In the genomic region with DNA sequence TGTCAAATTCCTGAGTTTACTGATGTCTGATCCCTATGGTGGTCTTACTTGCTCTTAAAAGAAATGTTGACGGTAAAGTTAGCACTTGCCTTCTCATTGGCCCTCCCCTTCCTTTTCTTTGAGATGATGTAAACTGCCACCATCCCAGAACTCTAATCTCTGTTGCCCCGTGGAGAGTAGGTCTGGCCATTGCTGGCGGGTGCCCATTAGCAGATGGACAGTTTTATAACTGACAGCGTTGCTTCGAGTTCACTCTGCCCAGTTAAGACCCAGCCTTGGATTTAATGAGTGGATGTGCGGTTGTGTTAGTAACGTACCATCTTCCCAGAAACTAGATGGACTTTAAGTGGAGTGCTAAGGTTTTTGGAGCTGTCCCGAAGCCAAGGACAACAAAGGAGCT, we compare ENCODE assay signal across 29 mouse cellular contexts.
"Had no signal": no experiment of that assay in that cellular context is flagged by ENCODE, and none has a peak within 500 bp of the region (broad histone marks: within the 10 kb centered on the region; RNA-seq: fewer than 3 reads in every experiment).

No protein-coding gene starts in this region.

- H3K27me3 ChIP-seq: heart, embryonic 13.5 days; heart, embryonic 15.5 days; hindbrain, embryonic 12.5 days; intestine, embryonic 15.5 days; liver, embryonic 13.5 days; liver, embryonic 15.5 days had no signal

- H3K27ac ChIP-seq: gastrocnemius, adult 2 months; heart, adult 2 months; heart, embryonic 13.5 days; heart, embryonic 15.5 days; hindbrain, embryonic 10.5 days; hindbrain, embryonic 12.5 days; hindbrain, embryonic 14.5 days; intestine, embryonic 15.5 days; layer of hippocampus, adult 2 months; left cerebral cortex, adult 2 months; limb, embryonic 10.5 days; limb, embryonic 12.5 days; liver, embryonic 13.5 days; liver, embryonic 15.5 days had no signal

- DNase-seq: gastrocnemius, adult 2 months; gastrocnemius, postnatal 10 days; gastrocnemius, postnatal 25 days; heart, adult 2 months; heart, postnatal 14 days; heart, postnatal 36 days; kidney, adult 18-20 months; kidney, adult 8-10 months; kidney, postnatal 10 days; kidney, postnatal 25 days; kidney, postnatal 4 days; liver; liver, embryonic 13.5 days had no signal

- H3K4me3 ChIP-seq: gastrocnemius, adult 2 months; heart, adult 2 months; heart, embryonic 13.5 days; heart, embryonic 15.5 days; hindbrain, embryonic 10.5 days; hindbrain, embryonic 12.5 days; intestine, embryonic 15.5 days; layer of hippocampus, adult 2 months; left cerebral cortex, adult 2 months; limb, embryonic 10.5 days; limb, embryonic 12.5 days; liver, embryonic 13.5 days; liver, embryonic 15.5 days had no signal

- H3K4me2 ChIP-seq: heart, embryonic 11.5 days; heart, embryonic 13.5 days; heart, embryonic 15.5 days; hindbrain, embryonic 12.5 days; hindbrain, embryonic 14.5 days; intestine, embryonic 15.5 days; limb, embryonic 12.5 days; liver, embryonic 11.5 days; liver, embryonic 13.5 days; liver, embryonic 15.5 days had no signal

- H3K36me3 ChIP-seq: heart, embryonic 13.5 days; heart, embryonic 15.5 days; hindbrain, embryonic 10.5 days; hindbrain, embryonic 12.5 days; intestine, embryonic 15.5 days; limb, embryonic 10.5 days; limb, embryonic 12.5 days; liver, embryonic 13.5 days; liver, embryonic 15.5 days had no signal

- H3K9ac ChIP-seq: heart, embryonic 13.5 days; heart, embryonic 15.5 days; hindbrain, embryonic 12.5 days; hindbrain, embryonic 14.5 days; intestine, embryonic 15.5 days; limb, embryonic 12.5 days; liver, embryonic 13.5 days; liver, embryonic 15.5 days had no signal

- ATAC-seq: hindbrain, embryonic 16.5 days; inflammation-experienced regulatory T-cells, adult 6 months; intestine, embryonic 15.5 days; intestine, postnatal 0 days had no signal

- H3K4me1 ChIP-seq: heart, embryonic 13.5 days; heart, embryonic 15.5 days; intestine, embryonic 15.5 days; limb, embryonic 10.5 days; limb, embryonic 12.5 days; liver, embryonic 13.5 days; liver, embryonic 15.5 days had no signal

- H3K9me3 ChIP-seq: heart, embryonic 13.5 days; heart, embryonic 15.5 days; hindbrain, embryonic 10.5 days; hindbrain, embryonic 12.5 days; intestine, embryonic 15.5 days; limb, embryonic 10.5 days; limb, embryonic 12.5 days; liver, embryonic 13.5 days; liver, embryonic 15.5 days had no signal
